Mouse (Mus musculus): ENCODE measurements around the gene Lama5.
A peak's percentile ranks its signal among the peaks of the same experiment; 100 is the strongest.

Gene Lama5

GRCm38 (mm10) chr2:180254436-180255209 lies 29.0 kb upstream of the Lama5 start:
- no peak for DNase-seq (ENCODE audit: extremely low read depth, low read depth)

- DNase-seq (ENCODE audit: extremely low read depth, low read depth) = no peak
These were observed 26.2 kb upstream of the Lama5 start for GRCm38 (mm10) chr2:180251838-180252237.

- no peak for DNase-seq (ENCODE audit: extremely low read depth, low read depth)
These were observed 25.4 kb upstream of the Lama5 start for GRCm38 (mm10) chr2:180250930-180251611.

- DNase-seq (ENCODE audit: extremely low read depth, low read depth) = no peak
These were observed 23.4 kb upstream of the Lama5 start for GRCm38 (mm10) chr2:180248947-180249660.

GRCm38 (mm10) chr2:180247916-180248315 lies 22.3 kb upstream of the Lama5 start:
- DNase-seq (ENCODE audit: extremely low read depth, low read depth) = no peak

GRCm38 (mm10) chr2:180243108-180243507 lies 17.4 kb upstream of the Lama5 start:
- no peak for DNase-seq (ENCODE audit: extremely low read depth, low read depth)

GRCm38 (mm10) chr2:180238591-180238990 lies 12.9 kb upstream of the Lama5 start:
- peak; percentile 60 for DNase-seq (ENCODE audit: extremely low read depth, low read depth)

- DNase-seq (ENCODE audit: extremely low read depth, low read depth) = no peak
These were observed 12.1 kb upstream of the Lama5 start for GRCm38 (mm10) chr2:180237601-180238345.

GRCm38 (mm10) chr2:180236930-180237329 lies 11.3 kb upstream of the Lama5 start:
- DNase-seq (ENCODE audit: extremely low read depth, low read depth) = no peak

GRCm38 (mm10) chr2:180236500-180236899 lies 10.8 kb upstream of the Lama5 start:
- DNase-seq (ENCODE audit: extremely low read depth, low read depth) = no peak

- no peak for DNase-seq (ENCODE audit: extremely low read depth, low read depth)
These were observed 10.1 kb upstream of the Lama5 start for GRCm38 (mm10) chr2:180235788-180236187.

GRCm38 (mm10) chr2:180234980-180235379 lies 9.3 kb upstream of the Lama5 start:
- no peak for DNase-seq (ENCODE audit: extremely low read depth, low read depth)

- DNase-seq (ENCODE audit: extremely low read depth, low read depth) = no peak
These were observed 8.7 kb upstream of the Lama5 start for GRCm38 (mm10) chr2:180234353-180234752.

- DNase-seq (ENCODE audit: extremely low read depth, low read depth) = no peak
These were observed 7.6 kb upstream of the Lama5 start for GRCm38 (mm10) chr2:180233101-180233904.

GRCm38 (mm10) chr2:180230482-180230881 lies 4.8 kb upstream of the Lama5 start:
- no peak for DNase-seq (ENCODE audit: extremely low read depth, low read depth)

- no peak for DNase-seq (ENCODE audit: extremely low read depth, low read depth)
These were observed 3.5 kb upstream of the Lama5 start for GRCm38 (mm10) chr2:180229129-180229528.

- no peak for DNase-seq (ENCODE audit: extremely low read depth, low read depth)
These were observed 2.9 kb upstream of the Lama5 start for GRCm38 (mm10) chr2:180228592-180228991.

GRCm38 (mm10) chr2:180228060-180228458 lies 2.4 kb upstream of the Lama5 start:
- no peak for DNase-seq (ENCODE audit: extremely low read depth, low read depth)

- DNase-seq (ENCODE audit: extremely low read depth, low read depth) = no peak
These were observed 1.8 kb upstream of the Lama5 start for GRCm38 (mm10) chr2:180227262-180228059.

Data from MEL-GATA-1-ER (cell line).